ENCODE assay signal across 14 mouse cellular contexts in genomic region chr2:144348525-144348924, GRCm38 (mm10). TPM values are rescaled to one million over a fixed set of nuclear protein-coding genes. Genes with fewer than 3 reads are reported as not detected.
DNase-seq lines count a peak whose midpoint lies in the region; ATAC-seq and TF ChIP-seq lines count a peak whose summit lies in the region.
"Had no signal": no experiment of that assay in that cellular context is flagged by ENCODE, and none has a peak within 500 bp of the region (broad histone marks: within the 10 kb centered on the region; RNA-seq: fewer than 3 reads in every experiment).

No protein-coding gene starts in this region.

- no peak for DNase-seq in left cerebral cortex, adult 2 months (ENCODE audit: extremely low spot score in 1 of 2, low spot score in 2 of 2)
- DNase-seq in left cerebral cortex, adult 11 months (ENCODE audit: low spot score) = no peak
- peak; percentile 19 for DNase-seq in NIH3T3 (ENCODE audit: low read depth)
- DNase-seq in ovary, postnatal 10 days (ENCODE audit: low spot score) = no peak
- no peak for DNase-seq in T-cell, adult 2 months (ENCODE audit: low spot score)
- DNase-seq: cerebellum, adult 9-10 months; heart, postnatal 10 days; kidney, postnatal 4 days had no signal

- H3K4me3 ChIP-seq in left cerebral cortex, adult 2 months = no peak overlapping the region
- no peak overlapping the region for H3K4me3 ChIP-seq in E14TG2a.4 (replicated peaks; ENCODE audit: low read length)
- H3K4me3 ChIP-seq: midbrain, embryonic 15.5 days; neural tube, embryonic 13.5 days had no signal

- 0 out of 2 replicates have a peak, but pooled peaks cover 2% of the 10 kb centered on the region for H3K27me3 ChIP-seq in E14TG2a.4 (ENCODE audit: insufficient read depth, low read length)
- H3K27me3 ChIP-seq: midbrain, embryonic 15.5 days; neural tube, embryonic 13.5 days had no signal

- no peaks in the 10 kb centered on the region for H3K9me3 ChIP-seq in E14TG2a.4 (ENCODE audit: low read length)
- H3K9me3 ChIP-seq: midbrain, embryonic 15.5 days; neural tube, embryonic 13.5 days had no signal

- H3K4me1 ChIP-seq in E14TG2a.4 (replicated peaks; ENCODE audit: low read depth, low read length) = 0 out of 2 replicates have a peak, but pooled peaks cover 2% of the 10 kb centered on the region
- H3K4me1 ChIP-seq: midbrain, embryonic 15.5 days; neural tube, embryonic 13.5 days had no signal

- no peak overlapping the region for H3K27ac ChIP-seq in left cerebral cortex, adult 2 months
- H3K27ac ChIP-seq: midbrain, embryonic 15.5 days; neural tube, embryonic 13.5 days had no signal

- intact Hi-C loops in left cerebral cortex, adult 2 months (cut with DNase I) = no loop called here

- peak; percentile 74 for ATAC-seq in megakaryocyte, adult 5-6 weeks (ENCODE audit: poor library complexity, severe bottlenecking)
- ATAC-seq: forebrain, embryonic 16.5 days; inflammation-experienced regulatory T-cells, adult 6 months; midbrain, embryonic 15.5 days had no signal

- peak; percentile 14; the same call in 1 of the 2 replicates for TF ChIP-seq CTCF in left cerebral cortex, adult 2 months (IDR thresholded peaks at IDR 0.05)
- peak; percentile 53 for TF ChIP-seq CTCF in E14TG2a.4 (conservative IDR thresholded peaks at IDR 0.05; ENCODE audit: low read length)

- H3K36me3 ChIP-seq in E14TG2a.4 (ENCODE audit: insufficient read depth, low read length) = no peaks in the 10 kb centered on the region
- H3K36me3 ChIP-seq: midbrain, embryonic 15.5 days; neural tube, embryonic 13.5 days had no signal

RNA-seq across cellular contexts. Expression of gene Ovol2, which starts 16.6 kb away (rescaled TPM):
- total RNA-seq in left cerebral cortex, adult 2 months (2021) = 10 to 100 TPM; 10.5 to 11.6 TPM
- not detected in 2 replicates for total RNA-seq in megakaryocyte, adult 5-6 weeks (2015)
- total RNA-seq in megakaryocyte, adult 5-6 weeks (2017) = not detected in 2 replicates
- total RNA-seq: heart, postnatal 10 days had no signal

RNA-seq across cellular contexts. Expression of gene Kat14, which starts 20.3 kb away (rescaled TPM):
- total RNA-seq in left cerebral cortex, adult 2 months (2021) = 10 to 100 TPM; 38.8 to 40.2 TPM
- total RNA-seq in megakaryocyte, adult 5-6 weeks (2015) = 36.6 and 44.1 TPM in 2 replicates
- total RNA-seq in megakaryocyte, adult 5-6 weeks (2017) = 22.0 and 24.2 TPM in 2 replicates

RNA-seq across cellular contexts. Expression of gene Pet117, which starts 20.3 kb away (rescaled TPM):
- total RNA-seq in left cerebral cortex, adult 2 months (2021) = 10 to 100 TPM in 1 of 2 experiments, 1 to 10 TPM in 1; 5.4 to 11.0 TPM
- total RNA-seq in megakaryocyte, adult 5-6 weeks (2015) = not detected in 2 replicates
- total RNA-seq in megakaryocyte, adult 5-6 weeks (2017) = not detected in 2 replicates

Comparison
In these comparisons a context has a peak if more than half of its experiments do, and no peak if none do; other contexts are left out.
1. RNA of gene Ovol2, which starts 16.6 kb away (total RNA-seq): 10.5 to 11.6 TPM in left cerebral cortex, adult 2 months; not detected in megakaryocyte, adult 5-6 weeks; every median in the first group is over 10 times any median in the second.
2. RNA of gene Pet117, which starts 20.3 kb away (total RNA-seq): 5.4 to 11.0 TPM in left cerebral cortex, adult 2 months; not detected in megakaryocyte, adult 5-6 weeks; every median in the first group is over 4 times any median in the second.